Mouse (Mus musculus) frontal cortex, adult (tissue): ENCODE data around the gene Cnot8.

ENCODE experiments used
- ATAC-seq: cut with Nextera tagmentation; 2 replicates; pipeline ENCODE4 v1.9.2; 2017; ENCODE audit warnings: mild to moderate bottlenecking, moderate library complexity, mixed read lengths; ENCODE audit not compliant: low TSS enrichment

Cnot8 gene

GRCm38 (mm10) chr11:58165072-58165471, 61.1 kb downstream of the Cnot8 start:
- ATAC-seq: no peak

GRCm38 (mm10) chr11:58167822-58168166, 63.8 kb downstream of the Cnot8 start:
- peak; percentile 5; the same call in 1 of the 2 replicates for ATAC-seq
